8 mouse cellular contexts compared by ENCODE assay signal in the genomic region with DNA sequence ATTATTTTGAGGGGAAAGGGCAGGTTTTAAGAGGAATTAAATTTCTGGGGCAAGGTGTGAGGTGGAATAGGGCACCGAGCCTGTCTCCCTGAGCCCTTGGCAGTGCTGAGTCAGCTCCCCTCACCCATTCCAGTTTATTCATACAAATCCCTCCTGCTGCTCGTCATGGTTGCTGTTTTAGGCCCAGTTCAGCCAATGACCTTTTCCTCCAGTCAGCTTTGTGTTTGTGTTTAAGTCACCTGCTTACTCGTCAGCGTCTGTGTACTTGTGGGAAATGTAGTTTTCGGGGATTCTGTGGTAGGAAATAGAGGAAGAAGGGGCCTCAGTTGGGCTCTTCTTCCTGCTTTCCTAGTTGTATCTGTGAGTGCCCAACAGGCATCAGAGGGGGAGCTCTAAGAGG. TPM values are rescaled to one million over a fixed set of nuclear protein-coding genes. Genes with fewer than 3 reads are reported as not detected.
DNase-seq lines count a peak whose midpoint lies in the region; ATAC-seq and TF ChIP-seq lines count a peak whose summit lies in the region.
"Had no signal": no experiment of that assay in that cellular context is flagged by ENCODE, and none has a peak within 500 bp of the region (broad histone marks: within the 10 kb centered on the region; RNA-seq: fewer than 3 reads in every experiment).

No protein-coding gene starts in this region.

- no peak overlapping the region for H3K9ac ChIP-seq in hindbrain, postnatal 0 days (replicated peaks; ENCODE audit: low read length)
- H3K9ac ChIP-seq in hindbrain, embryonic 12.5 days = no peak overlapping the region

- DNase-seq in hindbrain, postnatal 0 days (ENCODE audit: low spot score) = no peak
- DNase-seq in 3T3-L1 (ENCODE audit: low read depth, low spot score) = peak; percentile 49
- peak; percentile 51 for DNase-seq in 416B (ENCODE audit: low read depth)
- no peak for DNase-seq in testis, postnatal 14 days (ENCODE audit: low spot score)
- DNase-seq in right cerebral cortex, adult 18-20 months = no peak

- peaks cover 43% of the 10 kb centered on the region for H3K36me3 ChIP-seq in hindbrain, postnatal 0 days (ENCODE audit: insufficient read depth, low read length)
- peaks cover 72% of the 10 kb centered on the region for H3K36me3 ChIP-seq in hindbrain, embryonic 12.5 days

- 60% methylated on average over 5 of the region's 5 CpGs for WGBS in hindbrain, postnatal 0 days
- WGBS in hindbrain, embryonic 12.5 days = 65% methylated on average over 5 of the region's 5 CpGs

- peak overlapping the region; percentile 49 for H3K27ac ChIP-seq in hindbrain, postnatal 0 days
- no peak overlapping the region for H3K27ac ChIP-seq in hindbrain, embryonic 12.5 days
- H3K27ac ChIP-seq in embryonic fibroblast, embryonic 13.5 days (ENCODE audit: insufficient read depth, low read length) = peak overlapping the region; percentile 56

- no peak for TF ChIP-seq CTCF in hindbrain, postnatal 0 days (IDR thresholded peaks at IDR 0.05; ENCODE audit: low read depth)
- TF ChIP-seq CTCF in embryonic fibroblast, embryonic 13.5 days (IDR thresholded peaks at IDR 0.05; ENCODE audit: borderline replicate concordance, insufficient read depth, low read length) = no peak

- peaks cover 8% of the 10 kb centered on the region; the same call in 1 of the 2 replicates for H3K4me1 ChIP-seq in hindbrain, postnatal 0 days (ENCODE audit: insufficient read depth, low read length)
- H3K4me1 ChIP-seq in hindbrain, embryonic 12.5 days = peaks cover 22% of the 10 kb centered on the region
- H3K4me1 ChIP-seq in embryonic fibroblast, embryonic 13.5 days (ENCODE audit: control insufficient read depth, insufficient read depth, low read length) = peaks cover 2% of the 10 kb centered on the region; the same call in 1 of the 2 replicates

- H3K4me3 ChIP-seq in hindbrain, postnatal 0 days (ENCODE audit: low read length) = no peak overlapping the region
- no peak overlapping the region for H3K4me3 ChIP-seq in hindbrain, embryonic 12.5 days
- H3K4me3 ChIP-seq in embryonic fibroblast, embryonic 13.5 days (ENCODE audit: insufficient read depth, low read length) = no peak overlapping the region

- ATAC-seq in hindbrain, postnatal 0 days = no peak
- no peak for ATAC-seq in hindbrain, embryonic 12.5 days (ENCODE audit: low FRiP score)
- ATAC-seq: forebrain, embryonic 16.5 days had no signal

- TF ChIP-seq POLR2A in embryonic fibroblast, embryonic 13.5 days (IDR thresholded peaks at IDR 0.05; ENCODE audit: low read depth, low read length) = no peak

- no peak overlapping the region for H3K4me2 ChIP-seq in hindbrain, postnatal 0 days (ENCODE audit: low read depth, low read length)
- no peak overlapping the region for H3K4me2 ChIP-seq in hindbrain, embryonic 12.5 days (replicated peaks)

- no peaks in the 10 kb centered on the region for H3K9me3 ChIP-seq in hindbrain, postnatal 0 days (ENCODE audit: low read length)
- no peaks in the 10 kb centered on the region for H3K9me3 ChIP-seq in hindbrain, embryonic 12.5 days (replicated peaks)

- H3K27me3 ChIP-seq in hindbrain, postnatal 0 days (ENCODE audit: insufficient read depth, low read length) = no peaks in the 10 kb centered on the region
- no peaks in the 10 kb centered on the region for H3K27me3 ChIP-seq in hindbrain, embryonic 12.5 days

RNA-seq across cellular contexts. Expression of a gene that starts 4.6 kb away (rescaled TPM):
- 565 and 585 TPM in 2 replicates for total RNA-seq in hindbrain, postnatal 0 days (2014; rRNA removed)
- polyA plus RNA-seq in hindbrain, postnatal 0 days (2015; fragmentation: Nextera tagmentation; extraction: Ambion mirVana) = 1,081 and 1,089 TPM in 2 replicates
- polyA plus RNA-seq in hindbrain, embryonic 12.5 days (2016; fragmentation: Nextera tagmentation; extraction: Ambion mirVana) = 836 and 860 TPM in 2 replicates
- 2,243 and 2,568 TPM in 2 replicates for polyA plus RNA-seq in embryonic fibroblast, embryonic 13.5 days (2011; ENCODE audit: insufficient read length, low read depth, missing spikeins)

RNA-seq across cellular contexts. Expression of a gene that starts 9.1 kb away (rescaled TPM):
- total RNA-seq in hindbrain, postnatal 0 days (2014; rRNA removed) = 27.1 and 34.6 TPM in 2 replicates
- polyA plus RNA-seq in hindbrain, postnatal 0 days (2015; fragmentation: Nextera tagmentation; extraction: Ambion mirVana) = 4.2 and 4.9 TPM in 2 replicates
- 2.9 and 3.3 TPM in 2 replicates for polyA plus RNA-seq in hindbrain, embryonic 12.5 days (2016; fragmentation: Nextera tagmentation; extraction: Ambion mirVana)
- polyA plus RNA-seq in embryonic fibroblast, embryonic 13.5 days (2011; ENCODE audit: insufficient read length, low read depth, missing spikeins) = 9.4 and 10.6 TPM in 2 replicates

RNA-seq across cellular contexts. Expression of a gene that starts 30.3 kb away (rescaled TPM):
- total RNA-seq in hindbrain, postnatal 0 days (2014; rRNA removed) = 174 and 181 TPM in 2 replicates
- 112 and 120 TPM in 2 replicates for polyA plus RNA-seq in hindbrain, postnatal 0 days (2015; fragmentation: Nextera tagmentation; extraction: Ambion mirVana)
- 195 and 215 TPM in 2 replicates for polyA plus RNA-seq in hindbrain, embryonic 12.5 days (2016; fragmentation: Nextera tagmentation; extraction: Ambion mirVana)
- 100 and 117 TPM in 2 replicates for polyA plus RNA-seq in embryonic fibroblast, embryonic 13.5 days (2011; ENCODE audit: insufficient read length, low read depth, missing spikeins)

RNA-seq across cellular contexts. Expression of a gene that starts 36.3 kb away (rescaled TPM):
- total RNA-seq in hindbrain, postnatal 0 days (2014; rRNA removed) = 22.9 and 29.0 TPM in 2 replicates
- polyA plus RNA-seq in hindbrain, postnatal 0 days (2015; fragmentation: Nextera tagmentation; extraction: Ambion mirVana) = 13.3 TPM in 2 replicates
- 28.9 and 30.9 TPM in 2 replicates for polyA plus RNA-seq in hindbrain, embryonic 12.5 days (2016; fragmentation: Nextera tagmentation; extraction: Ambion mirVana)
- polyA plus RNA-seq in embryonic fibroblast, embryonic 13.5 days (2011; ENCODE audit: insufficient read length, low read depth, missing spikeins) = 75.2 and 83.3 TPM in 2 replicates

RNA-seq across cellular contexts. Expression of a gene that starts 58.2 kb away (rescaled TPM):
- 19.3 and 19.4 TPM in 2 replicates for total RNA-seq in hindbrain, postnatal 0 days (2014; rRNA removed)
- 12.5 and 13.8 TPM in 2 replicates for polyA plus RNA-seq in hindbrain, postnatal 0 days (2015; fragmentation: Nextera tagmentation; extraction: Ambion mirVana)
- polyA plus RNA-seq in hindbrain, embryonic 12.5 days (2016; fragmentation: Nextera tagmentation; extraction: Ambion mirVana) = 20.8 TPM in 2 replicates
- 4.7 and 6.0 TPM in 2 replicates for polyA plus RNA-seq in embryonic fibroblast, embryonic 13.5 days (2011; ENCODE audit: insufficient read length, low read depth, missing spikeins)

Comparison
In these comparisons a context has a peak if more than half of its experiments do, and no peak if none do; other contexts are left out.
1. DNase-seq: peak in 3T3-L1 (single experiment) and 416B (single experiment); none in hindbrain, postnatal 0 days (single experiment), testis, postnatal 14 days (single experiment) and right cerebral cortex, adult 18-20 months (single experiment).